Mouse (Mus musculus): Measurements from ENCODE around the gene St8sia6. TPM values are rescaled to one million over a fixed set of nuclear protein-coding genes. Genes with fewer than 3 reads are reported as not detected.
"Not testable (repeated sequence)": the region's sequence is repeated elsewhere in the genome, so short reads cannot be mapped to it uniquely, and the experiment has no call there.

Gene St8sia6
- total RNA-seq, 2 experiments from 2014 or later = 0.70 to 0.93 TPM

- DNase-seq = not testable (repeated sequence)
These were observed 190.2 kb downstream of the St8sia6 start for GRCm38 (mm10) chr2:13603636-13604035.

- DNase-seq = no peak
These were observed 190.8 kb downstream of the St8sia6 start for GRCm38 (mm10) chr2:13603093-13603492.

Other genes starting within 250 kb of the St8sia6 start
- 1 to 10 TPM; 4.2 to 7.6 TPM for gene Trdmt1, start 249.4 kb downstream of the St8sia6 start, total RNA-seq (2021)
- 100 to 1,000 TPM; 573 to 685 TPM for gene Vim, start 220.1 kb downstream of the St8sia6 start, total RNA-seq (2021)